Mouse (Mus musculus) liver, postnatal 0 days (tissue): ENCODE measurements around the gene Pthlh. TPM values are rescaled to one million over a fixed set of nuclear protein-coding genes. Genes with fewer than 3 reads are reported as not detected.
A peak's percentile ranks its signal among the peaks of the same experiment; 100 is the strongest.
"Not testable (repeated sequence)": the region's sequence is repeated elsewhere in the genome, so short reads cannot be mapped to it uniquely, and the experiment has no call there.

Experiments used
- ATAC-seq: fragments of 200-750 bp; cut with Nextera tagmentation; 2 replicates; pipeline ENCODE4 v1.8.0; 2017; ENCODE audit warnings: mild to moderate bottlenecking, moderate library complexity
- DNase-seq: peaks from one replicate; pipeline ENCODE4 v3.0.0-alpha.2; 2016
- H3K27ac ChIP-seq: fragments of 300-500 bp; sonication (generic); 2 replicates; pipeline ENCODE4 v1.5.1; 2014; ENCODE audit warnings: antibody characterized with exemption, moderate library complexity, mild to moderate bottlenecking, low read depth
- H3K27me3 ChIP-seq: fragments of 300-500 bp; sonication (generic); 2 replicates; pipeline ENCODE4 v1.6.1; 2014; ENCODE audit warnings: low read length, control low read depth, mixed read lengths; ENCODE audit not compliant: insufficient read depth
- H3K36me3 ChIP-seq: fragments of 300-500 bp; sonication (generic); replicated peaks from 2 replicates; pipeline ENCODE4 v1.6.1; 2014; ENCODE audit warnings: mild to moderate bottlenecking, control low read depth, low read length, moderate library complexity, mixed read lengths; ENCODE audit not compliant: insufficient read depth
- H3K4me1 ChIP-seq: fragments of 300-500 bp; sonication (generic); 2 replicates; pipeline ENCODE4 v1.6.1; 2014; ENCODE audit warnings: antibody characterized with exemption, mild to moderate bottlenecking, control low read depth; ENCODE audit not compliant: insufficient read depth
- H3K4me2 ChIP-seq: fragments of 300-500 bp; sonication (generic); 2 replicates; pipeline ENCODE4 v1.6.1; 2014; ENCODE audit warnings: low read depth, mild to moderate bottlenecking, low read length, moderate library complexity, mixed read lengths
- H3K4me3 ChIP-seq: fragments of 300-500 bp; sonication (generic); 2 replicates; pipeline ENCODE4 v1.5.1; 2014; ENCODE audit warnings: low read depth, low read length
- H3K9ac ChIP-seq: fragments of 300-500 bp; sonication (generic); replicated peaks from 2 replicates; pipeline ENCODE4 v1.6.1; 2014; ENCODE audit warnings: mild to moderate bottlenecking, moderate library complexity
- H3K9me3 ChIP-seq: fragments of 300-500 bp; sonication (generic); 2 replicates; pipeline ENCODE4 v1.6.1; 2016; ENCODE audit warnings: mild to moderate bottlenecking, control low read depth, low read length, mixed read lengths
- CTCF ChIP-seq: sonication (generic); IDR thresholded peaks from 2 replicates; pipeline ENCODE4 v1.5.1; 2016; ENCODE audit warnings: antibody characterized with exemption, low read depth
- EP300 ChIP-seq: IDR thresholded peaks from 2 replicates; pipeline ENCODE4 v1.6.1; 2016; ENCODE audit warnings: antibody characterized with exemption, low read depth, mild to moderate bottlenecking
- WGBS: fragments of 180-500 bp; shearing (Covaris S2); extraction: QIAGEN DNeasy Blood & Tissue Kit; methylation state at CpG from one replicate; pipeline ENCODE4 v1.1.7; 2014; ENCODE audit not compliant: insufficient replicate concordance; 5-methylcytosine and 5-hydroxymethylcytosine counted together
- polyA plus RNA-seq: library from polyadenylated mRNA; unstranded; fragments of >200 nt; fragmentation: Nextera tagmentation; extraction: Ambion mirVana; gene quantifications from 2 replicates; pipeline ENCODE4 v1.2.1, GENCODE M21; 2015

Pthlh gene
- polyA plus RNA-seq = not detected in 2 replicates

- H3K27ac ChIP-seq = no peak within 1 kb of the TSS
- 1% methylated on average over 59 of the region's 68 CpGs for WGBS
- no peak for TF ChIP-seq EP300
- TF ChIP-seq CTCF = peak; percentile 33; the same call in 1 of the 2 replicates
Measured at GRCm38 (mm10) chr6:147263587-147264565, at the start of gene Pthlh. Gene Pthlh, minus strand, starts transcription at chr6:147264183.

GRCm38 (mm10) chr6:147313331-147313730 lies 49.3 kb upstream of the Pthlh start:
- no peak for TF ChIP-seq EP300
- TF ChIP-seq CTCF = no peak
- no peaks in the 10 kb centered on the region for H3K9me3 ChIP-seq
- H3K4me2 ChIP-seq = no peak overlapping the region

More at GRCm38 (mm10) chr6:147263587-147264565, at the start of gene Pthlh:
- Histone ChIP-seq H3K36me3 (no peaks in the 10 kb centered on the region), H3K4me1 (peaks cover 11% of the 10 kb centered on the region; the same call in 1 of the 2 replicates), H3K4me3 (peak within 1 kb of the TSS; percentile 42), H3K27me3 (peaks cover 43% of the 10 kb centered on the region), H3K9me3 (no peaks in the 10 kb centered on the region), H3K9ac (no peak within 1 kb of the TSS), H3K4me2 (peak within 1 kb of the TSS; percentile 64)
- ATAC-seq = peak; percentile 41; the same call in 1 of the 2 replicates
- peak; percentile 49 for DNase-seq

GRCm38 (mm10) chr6:147310435-147310978 lies 46.5 kb upstream of the Pthlh start:
- WGBS = 67% methylated on average over 7 of the region's 7 CpGs
- H3K27me3 ChIP-seq = no peaks in the 10 kb centered on the region
- TF ChIP-seq CTCF (no peak), EP300 (no peak)
- no peak for DNase-seq
- H3K4me2 ChIP-seq = no peak overlapping the region
- no peaks in the 10 kb centered on the region for H3K9me3 ChIP-seq
- no peak overlapping the region for H3K9ac ChIP-seq
- no peak overlapping the region for H3K27ac ChIP-seq
- no peak overlapping the region for H3K4me3 ChIP-seq
- H3K36me3 ChIP-seq = no peaks in the 10 kb centered on the region
- peak; percentile 31; the same call in 1 of the 2 replicates for ATAC-seq
- H3K4me1 ChIP-seq = no peaks in the 10 kb centered on the region

More at GRCm38 (mm10) chr6:147313331-147313730, 49.3 kb upstream of the Pthlh start:
- H3K4me3 ChIP-seq = no peak overlapping the region
- no peaks in the 10 kb centered on the region for H3K27me3 ChIP-seq
- 0 out of 2 replicates have a peak, but pooled peaks cover 2% of the 10 kb centered on the region for H3K4me1 ChIP-seq
- DNase-seq = no peak
- no peak overlapping the region for H3K9ac ChIP-seq
- no peak overlapping the region for H3K27ac ChIP-seq
- no peak for ATAC-seq
- no peaks in the 10 kb centered on the region for H3K36me3 ChIP-seq

GRCm38 (mm10) chr6:147310035-147310434 lies 46.1 kb upstream of the Pthlh start:
- no peak overlapping the region for H3K4me2 ChIP-seq
- DNase-seq (no peak), ATAC-seq (no peak)
- H3K27me3 ChIP-seq = no peaks in the 10 kb centered on the region
- H3K36me3 ChIP-seq = no peaks in the 10 kb centered on the region
- no peaks in the 10 kb centered on the region for H3K9me3 ChIP-seq
- H3K4me3 ChIP-seq = no peak overlapping the region
- no peaks in the 10 kb centered on the region for H3K4me1 ChIP-seq
- no peak overlapping the region for H3K27ac ChIP-seq
- no peak overlapping the region for H3K9ac ChIP-seq
- TF ChIP-seq EP300 (no peak), CTCF (no peak)
- WGBS = 76% methylated on average over 4 of the region's 4 CpGs

GRCm38 (mm10) chr6:147304236-147304635 lies 40.3 kb upstream of the Pthlh start:
- not testable (repeated sequence) for DNase-seq, H3K27ac ChIP-seq, H3K4me1 ChIP-seq, H3K4me3 ChIP-seq, H3K27me3 ChIP-seq, H3K4me2 ChIP-seq, H3K9me3 ChIP-seq, ATAC-seq, H3K36me3 ChIP-seq, H3K9ac ChIP-seq
- 67% methylated on average over 4 of the region's 9 CpGs for WGBS

- Histone ChIP-seq H3K4me3 (no peak overlapping the region), H3K9me3 (no peaks in the 10 kb centered on the region), H3K4me1 (no peaks in the 10 kb centered on the region), H3K27me3 (no peaks in the 10 kb centered on the region), H3K4me2 (no peak overlapping the region), H3K36me3 (no peaks in the 10 kb centered on the region), H3K9ac (no peak overlapping the region), H3K27ac (no peak overlapping the region)
- ATAC-seq (no peak), DNase-seq (no peak)
- WGBS = 74% methylated on average over 5 of the region's 5 CpGs
- TF ChIP-seq CTCF (no peak), EP300 (no peak)
Measured at GRCm38 (mm10) chr6:147299607-147300006, 35.6 kb upstream of the Pthlh start.
